Mouse (Mus musculus) frontal cortex, postnatal 25 days (tissue): Measurements from ENCODE around the gene Neurod6.
"Not testable (repeated sequence)": the region's sequence is repeated elsewhere in the genome, so short reads cannot be mapped to it uniquely, and the experiment has no call there.

Source experiments
- DNase-seq, 2 experiments: peaks; one replicate each; pipeline ENCODE4 v3.0.0; 2022; ENCODE audit warnings: low spot score in 2 of 2

The Neurod6 gene

DNA sequence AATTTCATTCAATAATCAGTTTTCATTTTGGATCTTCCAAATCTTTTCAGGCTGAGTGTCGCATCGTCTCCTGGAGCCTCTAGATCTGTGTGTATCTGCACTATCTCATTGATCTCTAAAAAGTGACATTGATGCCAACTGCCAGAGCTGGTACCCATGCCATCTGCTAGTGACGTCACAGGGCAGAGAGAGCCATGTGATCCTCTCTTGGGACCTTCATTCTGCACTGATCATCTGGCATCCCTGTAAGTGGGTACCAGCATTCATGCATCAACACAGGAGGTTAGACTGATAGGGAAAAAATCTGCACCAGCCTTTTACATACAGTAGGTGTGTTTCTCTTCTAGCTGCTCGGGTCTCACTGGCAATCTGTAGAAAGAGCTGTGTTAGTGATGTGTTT is at the start of gene Neurod6:
Neurod6 (minus strand) TSS at position 290 of the 400 bp plus-strand sequence.
- DNase-seq: peak; percentile 31 to 63

DNA sequence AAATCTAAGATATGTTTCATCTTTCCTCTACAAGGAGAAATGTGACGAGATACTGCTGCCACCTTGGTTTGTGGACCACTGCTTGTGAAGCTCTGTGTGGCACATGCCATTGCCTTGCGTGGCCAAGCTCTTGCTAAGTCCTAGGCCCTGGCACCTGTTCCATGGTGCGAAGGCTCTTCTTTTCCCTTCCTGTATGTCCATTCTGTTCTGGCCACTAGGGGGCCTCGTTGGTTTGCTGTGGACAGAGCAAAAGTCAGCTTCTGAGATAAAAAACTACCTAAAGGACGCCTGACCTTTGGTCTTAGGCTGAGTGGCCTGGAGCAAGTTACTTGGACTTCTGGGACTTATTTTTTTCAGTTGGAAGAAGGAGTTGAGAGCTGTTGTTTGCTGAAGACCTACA is 36.1 kb upstream of the Neurod6 start:
- peak; percentile 53 to 73 for DNase-seq

DNA sequence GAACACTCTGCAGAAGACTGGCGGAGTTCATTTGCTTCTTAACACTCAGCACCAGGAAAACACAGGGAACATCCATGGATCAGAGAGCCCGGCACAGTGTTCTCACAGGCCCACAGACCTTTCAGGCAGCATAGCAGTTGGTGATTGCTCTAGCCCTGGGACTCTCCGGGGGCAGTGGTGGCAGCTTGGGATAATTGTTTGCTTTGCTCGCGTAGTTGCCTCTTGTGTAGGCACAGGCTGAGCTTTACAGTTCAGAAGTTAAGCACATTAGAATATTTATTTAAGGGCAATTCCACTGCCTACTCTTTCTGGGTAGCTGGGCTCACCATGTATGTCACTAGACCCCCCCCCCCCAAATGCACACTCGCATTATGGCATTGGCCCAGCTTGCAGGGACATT is 34.4 kb upstream of the Neurod6 start:
- DNase-seq: no peak

DNA sequence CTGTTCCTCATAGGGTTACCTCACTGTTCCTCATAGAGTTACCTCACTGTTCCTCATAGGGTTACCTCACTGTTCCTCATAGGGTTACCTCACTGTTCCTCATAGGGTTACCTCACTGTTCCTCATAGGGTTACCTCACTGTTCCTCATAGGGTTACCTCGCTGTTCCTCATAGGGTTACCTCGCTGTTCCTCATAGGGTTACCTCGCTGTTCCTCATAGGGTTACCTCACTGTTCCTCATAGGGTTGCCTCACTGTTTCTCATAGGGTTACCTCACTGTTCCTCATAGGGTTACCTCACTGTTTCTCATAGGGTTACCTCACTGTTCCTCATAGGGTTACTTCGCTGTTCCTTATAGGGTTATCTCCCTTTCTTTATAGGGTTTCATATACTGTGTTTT is 29.9 kb upstream of the Neurod6 start:
- not testable (repeated sequence) for DNase-seq

DNA sequence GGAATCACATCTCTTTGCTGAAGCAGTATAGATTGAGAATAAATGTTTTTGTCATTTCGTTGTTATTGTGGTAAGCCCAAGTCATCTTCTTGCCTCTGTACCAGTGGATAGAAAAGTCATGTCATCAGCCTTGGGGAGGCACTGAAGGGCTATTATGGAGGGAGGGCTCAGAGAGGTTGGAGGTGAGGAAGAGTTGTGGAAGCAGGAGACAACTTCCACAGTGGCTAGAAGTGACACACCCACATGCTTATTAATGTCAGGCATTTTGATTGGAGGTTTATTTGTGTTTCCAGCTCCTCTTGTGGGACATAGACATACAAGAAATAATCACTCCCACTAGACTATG is 23.7 kb upstream of the Neurod6 start:
- no peak for DNase-seq

DNA sequence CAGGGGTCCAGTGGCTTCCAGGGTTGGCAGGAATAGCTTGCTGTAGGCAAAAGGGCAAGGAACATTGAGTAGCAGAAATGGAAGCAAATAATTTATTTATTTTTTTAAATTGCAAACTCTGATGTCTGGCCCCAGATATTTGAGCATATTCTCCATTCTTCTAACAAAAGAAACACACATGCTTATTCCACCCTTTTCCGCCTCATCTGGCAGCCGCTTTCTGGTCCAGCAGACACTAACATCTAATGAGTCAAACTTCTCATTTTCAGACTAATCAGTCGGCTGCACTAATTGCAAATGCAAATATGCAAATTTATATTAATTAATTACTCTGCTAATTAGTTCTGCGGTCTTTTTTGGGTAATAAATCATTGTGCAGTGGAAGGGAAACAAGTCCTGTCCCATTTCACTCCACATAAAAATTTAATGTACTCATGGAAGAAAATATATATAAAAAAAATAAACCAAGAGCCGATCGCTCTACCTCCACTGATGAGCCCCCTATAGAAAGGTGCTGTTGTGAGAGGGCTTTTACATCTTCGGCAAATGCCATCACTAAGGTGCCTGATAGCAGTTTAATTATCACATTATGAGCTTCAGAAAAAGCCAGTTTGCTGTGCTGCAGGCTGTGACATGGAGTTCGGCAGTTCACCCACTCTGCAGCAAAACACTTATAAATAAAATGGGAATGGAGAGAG is 23.1 kb upstream of the Neurod6 start:
- DNase-seq: no peak

DNA sequence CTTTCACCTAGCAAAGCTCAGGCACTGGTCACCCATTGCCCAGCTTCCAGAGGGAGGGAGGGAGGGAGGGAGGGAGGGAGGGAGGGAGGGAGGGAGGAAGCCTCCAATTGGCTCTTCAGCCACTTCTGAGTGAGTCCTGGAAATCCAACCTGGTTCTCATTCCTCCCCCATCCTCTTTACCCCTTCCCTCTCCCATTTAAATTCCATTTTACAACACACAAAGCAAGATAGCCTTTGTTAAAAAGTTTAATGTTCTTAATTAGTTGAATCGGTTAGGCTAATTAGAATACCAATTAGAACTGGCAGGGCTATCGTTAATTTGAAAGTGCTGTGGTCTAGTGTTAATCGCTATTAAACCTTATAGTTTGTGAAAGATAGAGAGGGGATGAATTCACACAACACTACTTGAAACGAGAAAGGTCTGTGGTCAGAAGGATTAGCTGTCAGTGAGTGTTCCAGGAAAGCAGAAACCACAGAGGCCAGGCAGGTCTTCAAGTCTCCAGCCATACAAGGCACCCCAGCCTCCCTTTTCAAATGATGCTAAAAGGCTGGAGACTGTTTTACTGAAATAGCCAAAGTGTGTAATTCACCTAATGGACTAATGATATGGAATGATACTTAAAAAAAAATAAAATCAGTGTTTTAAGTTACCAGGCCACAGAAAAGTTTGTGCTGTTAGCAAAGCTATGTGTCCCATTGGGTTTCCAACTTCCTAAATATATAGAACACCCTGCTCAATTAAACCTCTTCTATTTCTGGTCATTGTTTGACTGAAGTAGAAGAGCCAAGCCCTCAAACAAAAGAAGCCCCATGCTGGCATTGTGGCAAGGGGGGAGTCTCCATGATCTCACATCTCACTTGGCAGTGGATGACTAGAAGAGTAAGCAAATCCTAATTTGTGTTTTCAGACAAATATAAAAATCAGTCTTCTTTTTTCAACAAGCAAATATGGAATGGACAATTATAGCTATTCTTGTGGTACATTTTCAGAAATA is 19.6 kb upstream of the Neurod6 start:
- DNase-seq: no peak

DNA sequence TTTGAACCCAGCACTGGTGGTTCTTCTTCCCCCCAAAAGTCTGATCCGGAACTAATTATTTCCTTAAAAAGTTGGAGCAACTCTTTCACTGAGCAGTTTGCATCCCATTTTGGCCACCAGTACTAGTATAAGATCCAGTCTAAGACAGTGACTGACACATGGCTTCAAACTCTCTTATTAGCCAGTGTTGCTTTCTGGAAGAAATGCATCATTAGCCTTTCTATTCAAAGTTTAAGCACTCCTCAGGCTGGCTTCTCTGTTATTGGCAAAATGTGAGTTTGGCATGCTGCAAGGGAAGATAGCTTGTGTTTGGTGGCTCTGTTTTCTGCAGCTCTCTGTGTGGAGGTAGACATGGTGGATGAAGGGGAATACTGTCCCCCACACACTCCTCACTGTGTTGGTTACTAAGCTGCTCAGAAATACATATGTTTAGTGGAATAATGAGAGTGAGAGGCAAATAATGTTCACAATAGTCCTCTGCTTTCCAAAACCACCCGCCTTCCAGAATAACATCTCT is 9.0 kb upstream of the Neurod6 start:
- DNase-seq: no peak

DNA sequence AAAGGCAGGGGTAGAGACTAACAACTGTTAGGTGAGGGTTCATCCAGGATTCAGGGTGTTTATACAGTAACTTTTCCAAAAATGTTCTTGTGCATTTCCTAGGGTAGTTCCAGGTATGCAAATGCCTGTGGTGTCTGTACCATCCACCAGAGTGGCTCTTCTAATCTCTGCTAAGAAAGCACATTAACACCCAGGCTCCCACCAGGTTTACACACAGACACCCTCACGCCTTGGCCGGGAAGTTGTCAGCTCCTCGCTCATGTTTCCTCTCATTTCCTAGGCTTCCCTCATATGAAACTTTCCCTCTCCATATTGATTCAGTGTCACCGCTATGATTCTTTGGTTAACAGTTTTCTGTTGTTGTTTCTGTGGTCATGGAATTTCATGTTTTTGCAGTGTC is 2.4 kb upstream of the Neurod6 start:
- no peak for DNase-seq

DNA sequence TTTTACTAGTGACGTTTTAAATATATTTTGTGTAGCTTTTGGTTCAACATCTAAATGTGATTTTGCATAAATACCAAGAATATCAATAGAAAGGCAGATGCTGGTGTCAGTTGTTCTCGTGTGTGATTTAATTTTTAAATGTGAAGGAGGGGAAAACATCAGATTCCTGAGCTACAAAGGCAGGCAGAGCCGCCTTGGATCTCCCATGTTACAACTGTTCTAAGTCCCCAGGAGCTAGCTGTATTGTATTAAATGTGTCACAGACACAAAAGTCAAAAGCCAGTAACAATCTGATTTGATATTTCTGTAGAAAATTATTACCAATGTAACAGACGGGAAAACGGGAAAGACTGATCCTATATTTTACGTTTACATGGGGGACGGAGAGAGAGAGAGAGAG is 1.8 kb upstream of the Neurod6 start:
- DNase-seq: no peak

DNA sequence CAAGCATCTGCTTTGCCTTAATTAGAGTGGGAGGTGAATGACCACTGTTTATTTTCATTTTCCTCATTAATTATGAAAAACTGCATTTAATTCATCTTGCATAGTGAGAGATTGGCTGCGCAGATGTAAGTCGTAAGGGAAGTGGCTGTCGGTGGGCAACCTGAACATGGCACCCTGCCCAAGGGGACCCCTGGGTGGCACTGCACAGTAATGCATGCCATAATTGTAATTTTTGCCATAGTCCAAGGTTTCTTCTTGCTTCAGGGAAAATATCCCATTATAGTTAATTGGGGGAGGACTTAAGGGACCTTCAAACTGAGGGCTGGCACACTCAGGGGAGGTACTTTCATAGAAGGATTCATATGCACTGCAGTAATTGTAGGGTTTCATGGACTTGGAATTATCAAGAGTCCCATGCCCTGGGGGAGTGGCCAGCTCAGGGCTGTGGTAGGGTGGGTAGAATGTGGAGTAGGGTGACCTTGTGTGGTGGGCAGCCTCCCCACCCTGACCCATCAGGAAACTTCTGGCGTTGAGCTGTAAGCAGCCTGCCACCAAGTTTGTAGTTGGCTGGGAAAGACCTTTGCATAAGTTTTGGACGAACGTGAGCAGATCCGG is 2.4 kb downstream of the Neurod6 start:
- DNase-seq: peak in 1 of 2 experiments; percentile 8

DNA sequence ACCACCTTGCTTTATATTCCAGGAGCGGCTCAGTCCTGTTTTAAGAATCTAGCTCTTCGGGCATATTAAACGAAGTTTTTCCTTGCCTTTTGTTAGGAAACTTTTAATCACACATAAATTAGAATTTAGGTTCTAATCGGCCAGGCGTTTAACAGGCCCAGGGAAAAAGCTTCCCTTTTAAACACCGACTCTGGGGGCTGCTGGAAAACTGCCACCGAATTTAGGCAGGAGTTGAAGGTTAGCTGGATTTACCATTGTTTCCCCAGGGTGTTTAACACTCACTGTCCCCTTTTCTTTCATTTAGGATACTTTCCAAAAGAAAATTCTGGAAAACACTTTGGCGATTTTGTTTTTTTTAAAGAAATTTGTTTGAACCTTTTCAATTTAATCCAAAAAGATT is 3.7 kb downstream of the Neurod6 start:
- DNase-seq: no peak

DNA sequence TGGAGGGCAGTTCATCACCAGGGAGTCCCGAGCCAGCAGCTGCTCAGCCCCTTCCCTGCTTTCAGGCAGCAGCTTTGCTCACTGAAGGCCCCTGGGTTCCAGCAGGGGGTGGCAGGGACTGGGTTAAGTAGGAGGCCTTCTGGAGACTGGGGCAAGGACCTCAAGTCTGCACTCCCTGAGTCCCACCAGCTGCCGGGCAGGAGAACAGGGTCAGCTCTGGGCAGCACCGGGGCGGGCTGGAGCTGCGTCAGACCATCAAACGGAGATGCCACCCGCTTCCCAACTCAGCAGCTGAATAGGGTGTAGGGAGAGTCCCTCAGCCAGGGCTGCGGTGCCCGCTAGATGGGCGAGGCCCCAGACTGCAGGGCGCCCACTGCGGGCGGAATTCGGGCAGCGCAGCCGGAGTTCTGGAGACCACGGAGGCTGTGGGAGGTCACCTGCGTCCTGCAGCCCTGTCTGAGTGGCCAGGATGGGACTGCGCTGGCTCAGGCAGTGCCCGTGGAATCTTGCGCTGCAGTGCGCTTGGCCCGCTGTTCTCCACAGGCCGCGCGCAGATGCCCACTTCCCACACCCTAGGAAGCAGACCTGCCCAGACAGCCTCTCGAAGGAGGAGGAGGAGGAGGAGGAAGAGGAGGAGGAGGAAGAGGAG is 4.3 kb downstream of the Neurod6 start:
- peak; percentile 31 to 41 for DNase-seq

DNA sequence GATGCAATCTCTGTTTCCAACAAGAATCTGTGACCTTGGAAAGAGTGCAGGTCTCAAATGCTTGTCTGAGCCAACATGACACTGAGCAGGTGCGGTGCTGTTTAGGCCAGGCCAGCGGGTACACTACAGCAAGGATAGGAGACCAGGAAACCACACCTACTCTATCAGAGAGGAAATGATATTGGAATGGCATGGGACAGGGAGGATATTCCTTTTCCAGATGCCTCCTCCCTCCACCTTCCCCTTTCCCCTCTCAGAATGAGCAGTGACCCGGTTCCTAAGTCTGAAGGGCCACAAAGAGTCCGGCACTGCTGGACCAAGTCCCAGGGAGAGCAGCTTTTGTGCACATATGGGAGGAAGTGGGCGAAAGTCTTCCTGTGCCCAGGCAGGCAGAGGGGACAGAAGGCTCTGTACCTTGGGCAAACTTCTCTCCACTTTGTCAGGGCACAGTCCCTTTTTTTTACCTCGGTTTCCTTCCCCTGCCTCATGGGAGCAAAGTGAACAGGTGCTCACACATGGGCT is 4.9 kb downstream of the Neurod6 start:
- no peak for DNase-seq

DNA sequence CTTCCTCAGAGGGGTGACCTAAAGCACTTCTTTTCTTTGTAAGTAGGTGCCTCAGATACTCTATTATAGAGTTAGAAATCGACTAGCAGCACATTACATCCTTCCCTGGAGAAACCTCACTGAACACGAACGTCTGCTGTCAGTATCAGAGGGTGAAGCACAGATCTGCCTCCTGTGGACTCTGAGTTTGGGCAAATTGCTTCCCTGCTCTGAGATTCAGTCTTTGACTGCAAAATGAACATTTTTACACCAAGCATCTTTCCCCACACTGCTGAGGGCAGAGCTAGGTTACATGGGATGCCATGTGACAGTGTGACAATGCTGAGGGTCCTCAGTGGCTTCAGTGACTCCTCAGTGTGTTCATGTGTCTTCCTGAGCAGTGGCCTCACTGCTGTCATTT is 13.3 kb downstream of the Neurod6 start:
- DNase-seq: no peak

DNA sequence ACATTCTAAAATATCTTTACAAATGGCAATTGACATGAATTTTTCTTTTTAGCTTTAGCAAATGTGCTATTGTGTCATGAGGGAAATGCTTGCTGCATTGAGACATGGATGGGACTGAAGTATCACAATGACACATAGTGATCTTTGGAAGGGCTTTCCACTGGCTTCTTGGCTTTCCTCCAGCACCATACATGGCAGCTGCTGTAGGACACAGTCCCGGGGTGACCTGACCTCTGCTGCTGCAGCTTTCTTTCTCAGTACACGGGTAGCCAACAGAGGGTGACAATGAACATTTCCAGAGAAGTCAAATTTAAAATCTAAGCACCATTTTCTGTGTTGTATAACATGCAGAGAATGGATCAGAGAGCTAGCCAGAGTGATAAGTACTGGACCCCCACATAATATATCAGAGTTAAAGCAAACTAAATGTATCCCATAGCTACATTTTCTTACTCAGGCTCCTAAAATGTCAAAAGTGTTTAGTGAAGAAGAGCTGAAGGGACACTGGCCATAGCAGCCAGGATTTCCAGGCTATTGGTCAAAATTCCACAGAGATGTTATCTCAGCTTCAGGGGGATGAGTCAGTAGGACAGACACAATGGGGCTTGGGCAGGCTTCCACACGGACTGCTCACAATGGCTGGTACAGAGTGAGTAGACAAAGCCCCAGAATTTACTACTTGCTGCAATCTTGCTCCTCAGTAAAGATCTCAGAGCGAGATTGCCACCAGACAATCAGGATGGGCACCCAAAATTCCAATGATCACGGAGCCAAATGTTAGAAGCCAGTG is 19.7 kb downstream of the Neurod6 start:
- no peak for DNase-seq

DNA sequence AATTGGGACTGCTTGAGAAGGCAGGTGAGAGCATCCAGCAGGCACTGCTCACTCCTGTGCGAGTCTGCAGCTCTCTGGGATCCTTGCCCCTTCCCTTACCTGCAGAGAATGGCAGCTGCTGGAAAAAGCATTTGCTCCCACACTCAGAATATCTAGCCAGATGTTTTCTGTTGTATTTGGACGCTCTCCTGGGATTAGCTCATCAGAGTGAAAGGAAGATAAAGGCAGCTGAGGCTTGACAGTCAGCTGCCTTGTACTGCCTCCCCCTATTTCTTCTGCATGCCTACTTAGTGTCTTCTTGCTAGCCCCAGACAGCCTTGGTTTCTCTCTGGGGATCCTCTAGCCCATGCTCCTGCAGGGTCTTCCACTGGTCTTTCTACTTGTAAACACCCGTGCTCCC is 31.1 kb downstream of the Neurod6 start:
- DNase-seq: no peak

DNA sequence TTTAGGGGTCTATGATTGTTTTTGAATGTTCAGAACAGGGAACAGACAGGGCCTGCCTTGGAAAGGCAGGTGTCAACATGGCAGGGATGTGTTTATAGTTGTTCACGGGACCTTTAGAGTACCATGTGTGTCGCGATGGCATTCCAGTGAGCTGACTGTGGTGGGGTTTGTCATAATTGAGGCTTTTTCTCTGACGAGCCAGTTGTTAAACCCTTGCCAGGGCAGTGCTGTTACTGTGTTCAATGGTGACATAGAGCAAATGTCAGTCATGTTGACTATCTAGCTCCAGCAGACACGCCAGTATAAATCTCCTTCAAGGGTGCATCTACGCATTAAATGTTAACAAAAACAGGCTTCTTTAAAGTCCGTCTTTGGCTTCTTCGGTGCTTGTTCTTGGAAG is 31.5 kb downstream of the Neurod6 start:
- DNase-seq: no peak

DNA sequence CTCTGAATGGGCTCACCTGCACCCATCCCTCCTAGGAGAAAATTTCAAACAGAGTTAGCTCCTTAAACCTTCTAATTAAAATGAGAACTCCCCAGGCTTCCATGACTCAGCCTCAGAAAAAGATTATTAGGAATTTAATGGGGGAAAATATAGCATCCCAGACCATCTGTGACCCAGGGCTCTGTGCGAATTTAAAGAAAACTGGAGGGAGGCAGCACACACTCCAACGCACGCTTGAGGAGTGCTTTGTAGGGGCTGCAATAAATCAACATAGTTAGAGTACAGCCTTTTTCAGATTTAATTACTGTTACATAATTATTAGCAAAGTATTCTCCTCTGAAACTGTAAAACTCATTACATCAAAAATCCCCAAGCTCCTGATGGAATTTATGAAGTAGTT is 32.2 kb downstream of the Neurod6 start:
- no peak for DNase-seq

DNA sequence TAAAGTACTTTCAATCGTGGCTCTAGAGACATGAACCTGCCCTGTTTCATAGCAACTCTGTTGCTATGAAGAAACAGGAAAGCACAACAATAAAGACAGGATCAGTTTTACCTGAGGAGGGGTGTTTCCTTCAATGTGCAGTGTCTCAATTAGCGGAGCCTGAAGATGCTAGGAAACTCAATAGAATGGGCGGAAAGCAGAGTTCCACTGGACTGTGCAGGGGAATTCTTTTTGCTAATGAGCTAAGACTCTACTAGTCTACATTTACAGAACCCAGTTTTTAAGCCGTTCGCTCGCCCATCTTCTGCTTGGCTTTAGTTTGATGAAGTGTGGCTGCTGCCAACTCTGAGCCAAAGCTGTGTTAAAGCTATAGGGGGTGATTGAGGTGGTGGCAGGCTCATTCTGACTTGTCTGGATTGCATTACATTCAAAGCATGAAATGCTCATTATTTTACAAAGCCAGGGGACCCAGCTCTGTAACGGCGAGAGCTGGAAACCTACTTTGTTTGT is 33.2 kb downstream of the Neurod6 start:
- DNase-seq: no peak
